Mouse (Mus musculus) right cerebral cortex, adult 2 months (tissue): ENCODE results near the gene Ap2a1.

Experiments
- DNase-seq, 2 experiments: peaks; one replicate each; pipeline ENCODE4 v3.0.0; 2021 to 2022; ENCODE audit warnings: low spot score in 2 of 2

Gene Ap2a1

DNA sequence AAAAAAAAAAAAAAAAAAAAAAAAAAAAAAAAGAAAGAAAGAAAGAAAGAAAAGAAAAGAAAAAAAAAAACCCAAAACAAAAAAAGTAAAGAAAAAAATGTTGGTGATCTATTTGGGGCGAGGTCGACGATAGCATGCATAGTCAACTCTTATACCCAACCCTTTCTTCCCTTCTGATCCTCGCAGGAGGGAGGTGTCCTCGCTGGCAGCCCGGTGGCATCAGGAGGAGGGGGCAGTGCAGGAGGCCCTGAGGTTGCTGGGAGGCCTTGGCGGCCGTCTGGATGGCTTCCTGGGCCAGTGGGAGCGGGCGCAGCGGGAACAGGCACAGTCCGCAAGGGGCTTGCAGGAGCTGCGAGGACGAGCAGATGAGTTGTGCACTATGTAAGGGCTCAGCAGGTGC lies 24.3 kb upstream of the Ap2a1 start:
- no peak for DNase-seq

DNA sequence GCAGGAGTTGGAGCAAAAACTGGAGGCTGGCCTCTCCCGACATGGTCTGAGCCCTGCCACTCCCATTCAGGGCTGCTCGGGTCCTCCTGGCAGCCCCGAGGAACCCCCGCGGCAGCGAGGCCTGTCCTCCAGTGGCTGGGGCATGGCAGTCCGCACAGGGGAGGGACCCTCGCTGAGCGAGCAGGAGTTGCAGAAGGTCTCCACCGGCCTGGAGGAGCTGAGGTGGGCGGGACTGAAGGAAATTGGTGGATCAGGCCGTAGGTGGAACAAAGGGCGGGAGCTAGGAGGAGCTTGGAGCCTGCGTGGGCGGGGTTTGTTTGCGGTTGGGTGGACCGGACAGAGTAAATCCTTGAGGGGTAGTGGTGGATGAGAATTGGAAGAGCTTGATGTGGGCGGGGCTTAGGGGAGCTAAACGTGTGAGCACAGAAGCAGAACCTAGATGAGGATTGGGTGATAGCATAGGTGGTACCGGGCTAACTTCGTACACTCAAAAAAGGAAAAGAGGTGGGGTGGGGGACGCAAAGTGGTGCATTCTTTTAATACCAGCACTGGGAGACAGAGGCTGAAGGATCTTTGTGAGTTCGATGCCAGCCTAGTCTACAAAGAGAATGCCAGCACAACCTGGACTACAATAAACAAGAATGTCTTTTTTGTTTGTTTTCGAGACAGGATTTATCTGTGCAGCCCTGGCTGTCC lies 23.5 kb upstream of the Ap2a1 start:
- peak; percentile 87 to 88 for DNase-seq

DNA sequence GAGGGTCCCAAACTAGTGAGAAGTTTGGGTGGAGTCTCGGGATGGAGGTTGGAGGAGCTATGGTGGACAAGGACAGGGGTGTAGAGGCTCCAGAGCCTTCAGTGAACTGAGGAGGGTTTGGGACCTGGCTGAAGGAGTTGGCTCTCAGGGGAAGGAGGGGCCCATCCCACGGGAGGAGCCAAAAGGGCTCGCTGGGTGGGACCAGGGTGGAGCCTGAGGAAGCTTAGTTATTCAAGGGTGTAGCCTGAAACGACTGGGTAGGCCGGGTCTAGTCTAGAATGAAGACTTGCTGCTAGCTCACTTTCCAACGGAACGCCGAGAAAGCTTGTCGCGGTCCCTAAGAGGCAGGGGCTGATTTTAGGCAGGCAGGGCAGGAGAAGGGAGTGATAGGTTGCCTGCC lies 22.7 kb upstream of the Ap2a1 start:
- DNase-seq, result no peak

DNA sequence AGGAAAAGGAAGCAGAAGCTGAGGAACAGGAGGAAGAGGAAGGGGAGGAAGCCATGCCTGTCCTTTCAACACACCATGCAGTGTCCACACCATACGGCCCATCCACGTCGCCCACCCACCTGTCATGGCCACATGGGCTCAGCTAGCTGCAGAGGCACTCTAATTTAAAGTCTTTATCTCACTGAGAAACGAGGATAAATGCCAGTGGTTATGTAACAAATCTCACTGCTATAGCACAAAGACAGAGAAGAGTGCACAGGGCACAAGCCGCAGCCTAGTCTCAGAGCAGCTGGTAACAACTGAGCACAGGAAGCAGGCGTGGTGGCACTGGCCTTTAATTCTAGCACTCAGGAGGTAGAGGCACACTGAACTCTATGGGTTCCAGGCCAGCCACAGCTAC lies 20.6 kb upstream of the Ap2a1 start:
- DNase-seq, result no peak

DNA sequence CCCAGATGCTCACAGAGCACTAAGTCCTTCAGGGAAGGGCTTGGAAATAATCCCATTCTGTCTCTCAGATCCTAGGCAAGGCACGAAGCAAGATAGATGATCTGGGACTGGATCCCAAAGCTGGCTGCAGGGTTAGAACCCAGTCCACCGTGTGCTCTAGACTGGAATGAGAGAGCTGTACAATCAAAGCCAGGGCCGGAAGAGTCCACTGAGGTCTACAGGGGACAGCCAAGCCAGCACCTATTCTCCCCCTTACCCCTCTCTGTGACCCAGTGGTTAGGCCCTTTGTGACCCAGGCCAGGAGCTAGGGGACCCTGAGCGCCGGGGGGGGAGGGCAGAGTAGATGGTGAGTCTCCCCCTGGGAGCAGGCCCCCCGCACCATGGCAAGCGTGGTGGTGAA lies 13.6 kb upstream of the Ap2a1 start, which contains the start of gene Tsks:
Tsks (plus strand) TSS at position 301 of the 400 bp plus-strand sequence.
- no peak for DNase-seq

DNA sequence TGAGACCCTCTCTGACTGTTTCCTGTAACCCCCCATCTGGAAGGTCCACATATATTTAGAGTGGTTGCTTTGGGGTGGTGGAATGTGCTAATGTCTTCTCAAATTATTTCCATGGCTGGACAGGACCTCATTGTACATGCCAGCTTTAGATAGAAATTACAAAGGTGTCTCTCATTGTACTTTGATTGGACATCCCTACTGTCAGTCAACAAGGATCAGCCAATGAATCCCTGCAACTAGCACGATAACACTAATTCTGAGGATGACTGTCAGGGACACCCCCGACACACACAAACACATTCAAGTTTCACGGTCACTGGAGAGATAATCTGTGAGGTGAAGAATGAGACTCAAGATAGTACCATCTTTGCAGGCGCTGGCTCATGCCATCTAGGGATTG lies 9.4 kb upstream of the Ap2a1 start:
- no peak for DNase-seq

DNA sequence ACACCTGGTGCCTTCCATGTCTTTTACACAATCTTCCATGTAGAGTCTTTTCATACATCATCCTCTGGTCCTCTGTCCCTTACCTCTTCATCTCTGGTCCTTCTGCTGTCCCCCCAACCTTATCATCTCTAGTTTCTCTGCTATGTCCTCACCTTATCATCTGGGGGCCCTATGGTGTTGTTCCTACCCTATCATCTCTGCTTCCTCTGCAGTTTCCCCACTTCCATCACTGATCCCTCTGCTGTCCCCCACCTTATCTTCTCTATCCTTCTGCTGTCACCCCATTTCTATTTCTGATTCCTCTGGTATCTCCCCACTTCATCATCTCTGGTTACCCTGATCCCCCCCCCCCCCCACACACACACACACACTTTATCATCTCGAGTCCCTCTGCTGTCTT lies 726 bp downstream of the Ap2a1 start:
- DNase-seq, result no peak

DNA sequence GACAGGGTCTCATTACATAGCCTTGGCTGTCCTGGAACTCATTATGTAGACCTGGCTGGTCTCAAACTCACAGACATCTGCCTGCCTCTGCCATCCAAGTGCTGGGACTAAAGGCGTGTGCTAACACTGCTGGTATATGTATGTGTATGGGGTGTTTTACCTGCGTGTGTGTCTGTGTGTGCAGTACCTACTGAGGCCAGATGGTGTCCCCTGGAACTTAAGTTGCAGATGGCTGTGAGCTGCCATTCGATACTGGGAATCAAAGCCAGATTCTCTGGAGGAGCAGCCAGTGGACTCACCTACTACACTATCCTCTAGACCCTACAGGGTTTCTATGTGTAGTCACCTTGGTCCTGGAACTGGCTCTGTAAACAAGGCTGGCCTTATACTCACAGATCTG lies 3.8 kb downstream of the Ap2a1 start:
- peak in 1 of 2 experiments; percentile 32 for DNase-seq

DNA sequence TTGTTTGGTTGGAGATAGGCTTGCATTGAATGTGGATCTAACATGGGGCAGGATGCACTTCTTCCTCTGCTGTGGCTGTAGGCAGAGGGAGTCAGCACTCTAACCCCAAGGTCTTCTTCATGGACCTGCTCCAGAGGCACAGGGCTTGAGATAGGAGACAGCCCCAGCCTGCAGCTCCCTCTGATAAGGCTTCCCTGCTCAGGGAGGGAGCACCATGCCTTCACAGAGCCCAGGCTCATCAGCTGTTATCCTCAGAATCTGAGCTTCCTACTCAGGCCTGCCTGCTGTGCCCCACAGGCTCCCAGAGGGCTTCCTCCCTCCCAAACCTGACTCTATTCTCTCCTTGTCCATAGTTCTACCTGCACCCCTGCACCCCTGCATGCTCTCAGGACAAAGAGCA lies 6.8 kb downstream of the Ap2a1 start:
- no peak for DNase-seq

DNA sequence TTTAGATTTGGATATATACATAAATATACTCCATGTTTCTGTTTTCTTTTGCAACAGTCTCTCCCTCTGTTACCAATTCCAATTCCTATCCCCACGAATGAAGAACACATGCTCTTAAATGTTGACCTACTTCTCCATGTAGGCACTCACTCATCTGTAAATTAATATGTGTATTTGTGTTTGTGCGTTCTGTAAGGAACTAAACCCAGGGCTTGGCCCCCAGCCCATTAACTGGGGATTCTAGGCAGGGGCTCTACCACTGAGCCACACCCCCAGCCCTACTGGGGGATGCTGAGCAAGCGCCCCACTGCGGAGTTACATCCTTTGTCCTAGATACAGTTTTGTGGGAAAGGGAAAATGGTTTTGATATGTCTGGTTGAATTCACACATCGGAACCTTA lies 10.2 kb downstream of the Ap2a1 start:
- no peak for DNase-seq

DNA sequence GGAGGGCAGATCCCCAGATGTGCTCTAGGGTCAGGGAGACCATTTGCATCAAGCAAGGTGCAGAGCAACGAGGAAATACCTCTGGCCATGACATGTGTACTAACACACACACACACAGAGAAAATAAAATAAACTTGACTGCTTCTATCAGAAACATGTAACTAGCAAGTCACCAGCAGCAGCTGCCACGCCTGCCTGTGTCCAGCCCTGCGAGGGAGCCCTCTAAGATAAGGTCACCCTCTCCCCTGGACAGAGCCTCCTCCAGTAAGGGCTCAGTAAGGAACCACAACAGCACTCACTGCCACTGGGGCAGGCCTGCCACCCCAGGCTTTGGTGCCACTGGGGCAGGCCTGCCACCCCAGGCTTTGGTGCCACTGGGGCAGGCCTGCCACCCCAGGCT lies 11.1 kb downstream of the Ap2a1 start:
- no peak for DNase-seq

DNA sequence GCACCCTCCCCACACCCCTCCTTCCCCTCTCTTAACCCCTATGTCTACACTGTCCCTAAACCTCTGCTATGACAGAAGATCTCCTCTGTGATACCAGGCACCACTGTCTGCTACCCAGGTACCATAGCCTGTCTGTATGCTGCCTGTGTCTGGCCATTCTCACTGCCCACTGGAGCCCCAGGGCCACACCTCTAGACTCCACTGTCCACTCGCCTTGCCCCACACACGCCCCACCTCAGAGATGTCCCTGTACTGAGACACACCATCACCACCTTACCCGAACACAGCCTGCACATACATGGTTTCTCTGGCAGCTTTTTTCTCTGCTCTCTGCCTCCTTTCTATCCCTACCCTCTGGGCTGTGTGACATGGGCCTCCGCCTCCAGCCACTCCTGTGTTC lies 12.4 kb downstream of the Ap2a1 start:
- DNase-seq, result no peak

DNA sequence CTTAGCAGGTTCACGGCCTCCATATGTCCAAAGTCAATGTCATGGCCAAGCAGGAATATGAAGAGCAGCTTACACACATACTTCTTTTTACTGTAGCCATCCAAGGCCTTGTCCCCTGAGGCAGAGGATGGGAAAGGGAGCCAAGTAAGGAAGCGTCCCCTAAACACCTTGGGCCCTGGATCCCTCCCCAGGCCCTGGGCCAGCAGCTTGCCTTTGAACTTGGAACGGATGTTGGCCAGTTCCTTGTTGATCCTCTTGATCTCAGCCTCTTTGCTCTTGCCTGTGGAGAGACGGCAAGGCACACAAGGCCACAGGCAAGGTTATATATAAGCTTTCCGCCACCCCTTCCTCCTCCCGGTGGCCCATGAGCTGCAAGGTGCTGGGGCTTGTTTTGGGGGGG lies 13.1 kb downstream of the Ap2a1 start:
- DNase-seq, result no peak

DNA sequence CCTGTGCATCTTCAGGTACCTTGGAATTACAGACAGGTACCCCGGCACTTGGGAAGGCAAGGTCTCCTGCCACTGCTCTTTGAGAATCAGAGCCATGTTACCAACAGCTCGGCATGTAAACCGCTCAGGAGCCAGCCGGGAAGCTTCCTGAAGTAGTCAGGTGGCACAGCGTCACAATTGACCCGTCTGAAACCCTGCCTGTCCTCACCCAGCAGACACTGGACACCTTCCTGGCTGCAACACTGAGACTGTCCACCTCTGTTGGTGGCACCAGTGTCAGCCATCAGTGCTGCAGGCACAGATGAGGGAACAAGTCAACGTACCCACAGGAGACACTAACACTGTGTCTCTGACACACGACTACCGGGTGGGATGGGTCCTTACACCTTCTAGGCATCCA lies 14.0 kb downstream of the Ap2a1 start:
- DNase-seq, result no peak

DNA sequence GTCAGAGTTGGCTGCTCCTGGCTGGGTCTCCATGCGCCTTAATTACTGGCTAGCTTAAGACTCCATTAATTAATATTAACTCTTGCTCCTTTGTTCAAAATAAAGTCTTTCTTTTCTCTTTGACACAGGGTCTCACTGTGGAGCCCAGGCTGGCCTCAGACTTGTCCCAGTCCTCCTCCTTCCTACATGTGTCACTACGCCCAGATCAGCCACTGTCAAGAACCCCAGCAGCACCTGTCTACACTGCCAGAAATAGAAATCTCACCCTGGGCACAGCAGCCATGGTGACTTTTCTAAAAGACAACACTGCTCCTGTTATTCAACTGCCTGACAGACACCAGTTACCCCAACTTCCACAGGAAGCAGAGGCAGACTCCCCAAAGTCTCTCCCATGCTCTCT lies 14.9 kb downstream of the Ap2a1 start:
- DNase-seq, result no peak

DNA sequence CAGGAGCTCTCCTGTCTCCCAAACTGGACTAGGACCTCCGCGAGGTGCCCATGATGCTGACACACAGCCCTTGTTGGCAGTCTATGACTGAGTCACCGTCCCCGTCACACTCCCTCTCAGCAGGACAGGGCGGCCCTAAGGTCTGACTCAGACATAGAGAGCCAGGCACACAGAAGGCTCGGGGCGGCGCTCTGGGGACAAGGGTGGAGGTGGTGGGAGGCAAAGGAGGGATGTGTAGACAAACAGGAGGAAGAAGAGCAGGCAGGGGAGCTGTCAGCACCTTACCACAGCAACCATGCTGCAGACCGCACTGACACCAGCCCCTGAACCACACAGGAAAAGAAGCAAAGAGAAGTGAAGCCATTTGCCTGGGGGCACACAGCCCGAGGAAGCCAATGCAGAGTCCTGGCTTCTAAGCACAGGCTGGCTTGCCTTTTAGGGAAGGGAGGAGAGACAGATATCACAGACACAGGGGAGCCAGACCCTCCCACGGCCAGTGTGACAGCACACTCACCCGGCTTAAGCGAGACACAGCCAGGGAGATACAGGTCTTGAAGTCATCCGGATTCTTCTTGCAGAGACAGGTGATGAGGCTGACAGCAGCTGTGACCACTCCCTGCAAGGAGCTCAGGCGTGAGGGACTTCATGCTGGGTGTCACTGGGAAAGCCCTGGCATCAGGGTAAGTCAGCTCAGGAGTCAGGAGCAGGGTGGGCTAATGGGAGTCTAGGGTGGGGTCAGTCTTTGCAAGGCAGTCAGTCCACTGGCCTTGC lies 20.4 kb downstream of the Ap2a1 start:
- peak in 1 of 2 experiments; percentile 34 for DNase-seq

DNA sequence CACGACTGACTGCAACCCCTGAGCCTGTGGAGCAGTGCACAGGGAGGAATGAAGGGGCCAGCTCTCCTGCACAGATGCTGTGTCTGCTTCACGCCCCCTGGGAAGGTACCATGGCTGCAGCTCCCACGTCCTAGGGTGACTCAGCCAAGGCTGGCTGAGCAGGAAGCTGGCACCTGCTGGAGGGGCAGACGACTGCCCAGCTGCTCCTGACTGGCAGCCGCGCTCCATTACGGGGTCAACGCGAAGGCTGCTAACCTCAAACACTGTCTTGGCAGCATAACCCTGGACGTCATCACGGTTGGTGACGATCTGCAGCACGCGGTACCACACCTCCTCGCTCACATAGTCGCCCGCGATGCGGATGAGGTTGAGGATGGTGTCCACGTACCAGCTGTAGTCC lies 23.9 kb downstream of the Ap2a1 start:
- peak; percentile 59 to 63 for DNase-seq

DNA sequence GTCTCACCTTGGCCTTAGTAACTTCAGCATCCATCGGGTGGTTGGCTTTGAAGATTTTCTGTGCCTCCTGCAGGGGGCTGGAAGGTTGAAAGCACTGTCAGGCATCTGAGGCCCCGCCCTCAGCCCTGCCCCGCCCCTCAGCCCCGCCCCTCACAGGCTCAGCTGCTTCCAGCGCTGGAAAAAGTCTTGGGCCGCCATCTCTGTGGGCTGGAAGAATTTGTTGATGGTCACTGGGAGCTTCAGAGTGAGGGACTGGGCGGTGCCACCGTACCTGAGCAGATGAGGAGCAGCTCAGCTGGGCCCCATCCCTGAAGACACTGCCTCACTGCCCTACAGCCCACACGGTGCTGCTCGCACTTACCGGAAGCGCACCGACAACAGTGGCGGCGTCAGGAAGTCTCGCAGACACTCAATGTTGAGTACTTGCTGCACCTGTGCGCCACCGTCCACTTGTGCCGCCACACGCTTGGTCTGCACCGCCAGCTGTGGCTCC lies 28.0 kb downstream of the Ap2a1 start:
- no peak for DNase-seq

DNA sequence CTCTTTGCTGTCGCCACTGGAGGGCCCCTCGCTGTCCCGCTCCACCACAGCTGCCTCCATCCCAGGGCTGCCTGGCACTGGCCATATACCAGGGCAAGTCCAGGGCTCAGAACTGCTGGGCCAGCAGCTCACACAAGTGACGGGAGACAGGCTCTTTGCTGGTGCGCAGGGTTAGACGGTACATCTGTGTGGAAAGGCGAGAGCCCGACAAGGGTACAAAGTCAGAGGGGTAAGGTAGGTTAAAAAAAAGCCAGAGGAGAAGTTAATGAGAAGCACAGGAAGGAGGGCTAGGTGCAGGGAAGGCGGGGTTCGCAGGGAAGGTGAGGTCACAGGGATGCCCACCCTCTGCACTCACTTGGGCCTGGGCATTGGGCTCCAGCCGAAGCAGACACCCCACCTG lies 28.7 kb downstream of the Ap2a1 start:
- no peak for DNase-seq

DNA sequence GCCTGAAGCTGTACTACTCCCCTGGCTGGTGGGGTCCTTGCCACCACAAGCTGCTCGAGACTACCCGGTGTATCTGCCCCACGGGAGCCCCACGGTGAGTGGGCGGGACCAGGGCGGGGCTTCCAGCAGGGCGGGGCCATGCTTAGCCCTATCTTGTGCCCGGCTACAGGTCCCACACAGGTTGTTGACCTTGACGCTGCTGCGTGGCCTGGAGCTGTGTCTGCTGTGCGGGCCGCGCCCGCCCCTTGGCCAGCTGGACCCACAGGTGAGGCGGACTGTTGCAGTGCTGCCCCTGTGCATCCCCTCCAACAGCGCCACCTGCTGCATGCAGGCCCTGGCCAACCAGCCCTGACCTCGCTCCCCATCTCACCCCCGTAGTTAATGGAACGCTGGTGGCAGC lies 30.7 kb downstream of the Ap2a1 start:
- no peak for DNase-seq

DNA sequence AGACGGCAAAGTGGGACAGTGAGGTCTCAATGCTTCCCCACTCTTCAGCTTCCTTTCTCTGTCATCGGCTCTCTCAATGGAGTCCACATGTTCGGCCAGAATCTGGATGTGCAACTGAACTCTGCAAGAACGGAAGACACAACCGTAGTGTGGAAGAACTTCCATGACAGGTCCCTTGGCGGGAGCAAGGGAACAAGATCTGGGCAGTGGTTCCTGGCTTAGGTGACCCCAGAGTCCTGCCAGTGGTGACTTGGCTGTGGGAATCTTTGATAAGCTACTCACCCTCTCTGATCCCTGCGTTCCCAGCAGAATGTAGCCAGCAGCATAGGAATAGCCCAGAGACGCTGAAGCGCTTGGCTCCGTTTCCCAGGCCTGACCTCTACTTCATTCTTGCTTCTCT lies 32.8 kb downstream of the Ap2a1 start:
- no peak for DNase-seq

DNA sequence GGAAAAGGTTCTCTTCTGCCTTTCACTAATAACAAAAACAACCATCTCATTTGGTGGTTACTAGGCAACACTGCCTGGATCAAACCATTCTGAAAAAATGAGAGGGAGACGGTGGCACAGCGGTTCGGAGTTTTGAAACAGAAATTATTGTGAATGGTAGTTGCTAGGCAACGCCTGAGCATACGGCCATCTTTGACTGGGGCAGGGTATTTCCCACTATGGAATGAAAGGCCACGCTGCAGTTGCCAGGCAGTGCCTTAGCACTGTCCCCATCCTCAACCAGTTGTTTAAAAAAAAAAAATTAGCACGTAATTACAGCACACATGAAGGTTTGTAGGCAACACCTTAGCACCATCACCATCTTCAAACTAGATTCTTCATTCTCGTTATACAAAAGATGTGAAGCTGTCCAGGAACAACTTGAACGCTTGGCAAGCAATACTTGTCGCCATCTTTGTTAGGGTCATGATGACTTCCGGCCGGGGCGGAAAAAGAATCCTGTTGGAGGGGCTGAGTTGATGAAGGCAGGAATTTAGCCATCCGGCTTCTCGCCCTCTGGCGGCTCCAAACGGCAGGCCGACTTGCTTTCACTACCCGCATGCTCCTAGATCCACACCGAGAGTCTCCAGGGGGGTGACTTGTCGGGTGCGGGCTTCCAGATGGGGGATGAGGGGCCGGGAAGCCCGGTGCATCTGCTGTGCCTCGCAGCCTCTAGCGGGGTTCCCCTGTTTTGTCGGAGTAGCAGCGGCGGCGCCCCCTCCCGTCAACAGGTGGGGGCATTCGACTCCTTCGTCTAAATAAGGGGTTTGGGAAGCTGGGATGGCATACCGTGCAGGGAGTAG lies 33.5 kb downstream of the Ap2a1 start, which contains the start of gene Fuz:
Fuz (plus strand) TSS at position 487 of the 842 bp plus-strand sequence.
- DNase-seq, result peak; percentile 93
